Mouse (Mus musculus) kidney, postnatal 0 days (tissue): ENCODE results near the gene Fam20c. TPM values are rescaled to one million over a fixed set of nuclear protein-coding genes. Genes with fewer than 3 reads are reported as not detected.

Experiments used
- ATAC-seq: fragments of 200-750 bp; cut with Nextera tagmentation; replicated peaks from 2 replicates; pipeline ENCODE4 v1.8.0; 2017; ENCODE audit warnings: low read depth, moderate number of reproducible peaks, moderate TSS enrichment, moderate library complexity; ENCODE audit not compliant: low FRiP score
- DNase-seq: peaks from one replicate; pipeline ENCODE4 v3.0.0-alpha.2; 2016; ENCODE audit warnings: low spot score
- H3K27ac ChIP-seq: fragments of 300-500 bp; sonication (generic); 2 replicates; pipeline ENCODE4 v1.5.1; 2014; ENCODE audit warnings: mild to moderate bottlenecking
- H3K27me3 ChIP-seq: fragments of 300-500 bp; sonication (generic); 2 replicates; pipeline ENCODE4 v1.6.1; 2014; ENCODE audit warnings: low read length, mixed read lengths; ENCODE audit not compliant: insufficient read depth
- H3K36me3 ChIP-seq: fragments of 300-500 bp; sonication (generic); 2 replicates; pipeline ENCODE4 v1.6.1; 2014; ENCODE audit warnings: low read length, mixed read lengths; ENCODE audit not compliant: insufficient read depth
- H3K4me1 ChIP-seq: fragments of 300-500 bp; sonication (generic); replicated peaks from 2 replicates; pipeline ENCODE4 v1.6.1; 2014; ENCODE audit warnings: antibody characterized with exemption, low read length, mixed read lengths; ENCODE audit not compliant: insufficient read depth
- H3K4me2 ChIP-seq: fragments of 300-500 bp; sonication (generic); 2 replicates; pipeline ENCODE4 v1.6.1; 2014; ENCODE audit warnings: mild to moderate bottlenecking, low read length, moderate library complexity, mixed read lengths
- H3K4me3 ChIP-seq: fragments of 300-500 bp; sonication (generic); replicated peaks from 2 replicates; pipeline ENCODE4 v1.5.1; 2014; ENCODE audit warnings: low read depth, low read length
- H3K9ac ChIP-seq: fragments of 300-500 bp; sonication (generic); 2 replicates; pipeline ENCODE4 v1.6.1; 2014; ENCODE audit warnings: low read depth, low read length
- H3K9me3 ChIP-seq: fragments of 300-500 bp; sonication (generic); replicated peaks from 2 replicates; pipeline ENCODE4 v1.6.1; 2016; ENCODE audit warnings: low read length, inconsistent platforms, mixed read lengths
- CTCF ChIP-seq: IDR thresholded peaks from 2 replicates; pipeline ENCODE4 v1.5.1; 2016; ENCODE audit warnings: antibody characterized with exemption, low read depth, mild to moderate bottlenecking, moderate library complexity
- WGBS: fragments of 180-500 bp; shearing (Covaris S2); extraction: QIAGEN DNeasy Blood & Tissue Kit; methylation state at CpG from one replicate; pipeline ENCODE4 v1.1.7; 2014; 5-methylcytosine and 5-hydroxymethylcytosine counted together
- polyA plus RNA-seq: library from polyadenylated mRNA; unstranded; fragments of >200 nt; fragmentation: Nextera tagmentation; extraction: Ambion mirVana; gene quantifications from 2 replicates; pipeline ENCODE4 v1.2.1, GENCODE M21; 2015

Gene Fam20c
- polyA plus RNA-seq = 27.3 and 27.6 TPM in 2 replicates

- H3K27me3 ChIP-seq = no peaks in the 10 kb centered on the region
- peak within 1 kb of the TSS; percentile 85 for H3K27ac ChIP-seq
- ATAC-seq = peak; percentile 87
- H3K4me2 ChIP-seq = peak within 1 kb of the TSS; percentile 93
- no peaks in the 10 kb centered on the region for H3K36me3 ChIP-seq
- peak within 1 kb of the TSS; percentile 80 for H3K9ac ChIP-seq
- under 1% methylated on average over 75 of the region's 98 CpGs for WGBS
- no peaks in the 10 kb centered on the region for H3K9me3 ChIP-seq
- peaks cover 38% of the 10 kb centered on the region for H3K4me1 ChIP-seq
- H3K4me3 ChIP-seq = peak within 1 kb of the TSS; percentile 61
- DNase-seq = peak; percentile 86
- TF ChIP-seq CTCF = 0 out of 2 replicates have a peak, but pooled peaks have one; percentile 18
These were observed at the start of gene Fam20c for GRCm38 (mm10) chr5:138754303-138755120. Gene Fam20c (plus strand): TSS chr5:138754514.

- H3K4me2 ChIP-seq = no peak overlapping the region
- no peak overlapping the region for H3K27ac ChIP-seq
- TF ChIP-seq CTCF = no peak
- no peak for ATAC-seq
- no peaks in the 10 kb centered on the region for H3K4me1 ChIP-seq
- no peak for DNase-seq
- no peaks in the 10 kb centered on the region for H3K27me3 ChIP-seq
- H3K9ac ChIP-seq = no peak overlapping the region
- no peaks in the 10 kb centered on the region for H3K9me3 ChIP-seq
- no peak overlapping the region for H3K4me3 ChIP-seq
- H3K36me3 ChIP-seq = no peaks in the 10 kb centered on the region
These were observed 46.9 kb upstream of the Fam20c start for GRCm38 (mm10) chr5:138707367-138707766.

DNA sequence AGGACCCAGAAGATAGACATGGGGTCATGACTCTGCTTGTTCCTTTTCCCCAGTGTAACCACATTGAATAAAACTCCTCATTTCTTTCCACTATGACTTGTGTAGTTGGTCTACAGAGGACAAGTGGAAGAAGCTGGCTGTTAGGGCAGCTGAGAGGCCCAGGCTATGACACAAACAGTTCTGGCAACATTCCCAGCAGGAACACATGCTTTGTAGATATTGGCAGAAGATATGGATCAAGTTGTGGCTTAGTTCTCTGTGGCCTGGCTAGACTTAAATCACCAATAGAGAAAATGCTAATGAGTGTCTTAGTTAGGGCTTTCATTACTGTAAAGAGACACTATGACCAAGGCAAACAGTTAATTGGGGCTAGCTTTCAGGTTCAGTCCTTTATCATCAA lies 45.7 kb upstream of the Fam20c start:
- no peak for ATAC-seq
- no peak overlapping the region for H3K27ac ChIP-seq
- TF ChIP-seq CTCF = no peak

GRCm38 (mm10) chr5:138715561-138716095 lies 38.7 kb upstream of the Fam20c start:
- no peaks in the 10 kb centered on the region for H3K27me3 ChIP-seq
- TF ChIP-seq CTCF = no peak
- H3K9ac ChIP-seq = no peak overlapping the region
- H3K9me3 ChIP-seq = no peaks in the 10 kb centered on the region
- H3K4me2 ChIP-seq = no peak overlapping the region
- no peak for ATAC-seq
- no peak for DNase-seq
- no peak overlapping the region for H3K4me3 ChIP-seq
- no peaks in the 10 kb centered on the region for H3K36me3 ChIP-seq
- WGBS = 16% methylated on average over 14 of the region's 14 CpGs
- peaks cover 5% of the 10 kb centered on the region; the same call in 1 of the 2 replicates for H3K4me1 ChIP-seq
- H3K27ac ChIP-seq = no peak overlapping the region

More for the DNA sequence above, 45.7 kb upstream of the Fam20c start:
- no peak for DNase-seq
- Histone ChIP-seq H3K9ac (no peak overlapping the region), H3K4me2 (no peak overlapping the region), H3K9me3 (no peaks in the 10 kb centered on the region), H3K4me3 (no peak overlapping the region), H3K4me1 (no peaks in the 10 kb centered on the region), H3K27me3 (no peaks in the 10 kb centered on the region), H3K36me3 (no peaks in the 10 kb centered on the region)

GRCm38 (mm10) chr5:138720329-138721190 lies 33.8 kb upstream of the Fam20c start:
- Histone ChIP-seq H3K4me2 (no peak overlapping the region), H3K36me3 (no peaks in the 10 kb centered on the region), H3K27me3 (no peaks in the 10 kb centered on the region), H3K27ac (no peak overlapping the region), H3K9ac (no peak overlapping the region), H3K4me1 (peaks cover 9% of the 10 kb centered on the region; the same call in 1 of the 2 replicates), H3K9me3 (no peaks in the 10 kb centered on the region), H3K4me3 (no peak overlapping the region)
- no peak for TF ChIP-seq CTCF
- WGBS = 25% methylated on average over 13 of the region's 13 CpGs
- no peak for ATAC-seq
- no peak for DNase-seq

DNA sequence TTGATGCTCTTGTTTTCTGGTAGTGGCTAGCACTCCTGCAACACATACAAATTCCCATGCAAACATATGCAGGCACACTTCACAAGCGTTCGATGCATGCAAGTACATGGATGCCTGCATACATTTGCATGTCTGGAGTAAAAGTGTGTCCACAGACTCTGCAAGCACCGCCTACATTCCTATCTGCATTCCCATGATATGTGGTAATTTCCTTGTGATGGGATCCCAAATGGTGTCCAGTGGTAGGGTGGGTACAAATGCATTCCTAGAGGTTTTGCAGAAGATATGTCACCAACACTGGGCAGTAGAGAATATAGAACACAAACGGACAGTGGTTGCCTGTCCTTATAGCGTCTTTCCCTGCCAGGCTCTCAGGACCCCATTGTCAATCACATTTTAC lies 29.9 kb upstream of the Fam20c start:
- ATAC-seq = no peak
- H3K4me1 ChIP-seq = peaks cover 9% of the 10 kb centered on the region; the same call in 1 of the 2 replicates
- 86% methylated on average over 5 of the region's 5 CpGs for WGBS

More for the DNA sequence above, 29.9 kb upstream of the Fam20c start:
- no peak overlapping the region for H3K4me3 ChIP-seq
- H3K27me3 ChIP-seq = no peaks in the 10 kb centered on the region
- DNase-seq = no peak
- no peak for TF ChIP-seq CTCF
- H3K9ac ChIP-seq = no peak overlapping the region
- no peak overlapping the region for H3K4me2 ChIP-seq
- no peak overlapping the region for H3K27ac ChIP-seq
- H3K36me3 ChIP-seq = no peaks in the 10 kb centered on the region
- no peaks in the 10 kb centered on the region for H3K9me3 ChIP-seq
